Mouse (Mus musculus) retina, postnatal 1 day (tissue): ENCODE data around the gene Nfatc2.

ENCODE experiments used
- DNase-seq: peaks from one replicate; pipeline ENCODE4 v3.0.0-alpha.2; 2012

Gene Nfatc2

DNA sequence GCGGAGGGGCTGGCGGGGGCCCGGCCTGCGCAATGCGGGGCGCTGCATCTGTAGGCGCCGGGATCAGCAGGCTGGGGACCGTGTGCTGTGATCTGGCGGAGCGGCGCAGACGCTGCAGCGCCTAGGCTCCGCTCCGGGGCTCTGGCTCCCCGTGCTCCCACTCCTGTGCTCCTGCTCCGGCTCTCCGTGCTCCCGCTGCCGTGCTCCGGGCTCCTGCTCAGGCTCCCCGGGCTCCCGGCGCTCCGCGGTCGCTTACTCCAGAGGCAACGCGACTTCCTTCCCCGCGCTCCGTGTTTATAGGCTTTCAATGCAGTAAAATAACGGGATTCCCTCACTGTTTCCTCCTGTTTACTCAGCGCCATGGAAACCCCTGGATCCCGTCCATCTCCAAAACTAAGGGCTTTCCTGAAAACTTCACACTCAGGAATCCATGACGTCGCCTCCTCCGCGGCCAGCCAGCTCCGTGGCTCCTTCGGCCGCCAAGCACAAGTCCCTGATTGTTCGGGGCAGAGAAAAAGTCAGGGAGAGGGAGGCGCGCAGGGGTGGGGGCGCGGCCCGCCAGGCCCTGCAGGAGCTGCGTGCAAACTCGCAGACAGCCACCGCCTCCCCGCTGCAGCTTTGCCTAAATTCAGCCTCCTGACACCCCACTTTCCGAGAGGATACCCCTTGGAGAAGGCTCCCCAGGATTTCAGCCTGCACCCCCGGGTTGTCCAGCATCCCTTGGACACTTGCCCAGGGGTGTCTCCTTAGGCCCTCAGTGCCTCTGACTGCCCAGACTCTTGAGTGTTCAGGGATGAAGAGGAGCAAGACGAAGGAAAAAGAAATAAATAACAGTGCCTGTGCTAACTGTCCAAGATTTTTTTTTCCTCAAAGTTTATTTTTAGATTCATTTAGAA is at the start of gene Nfatc2:
Gene Nfatc2 (minus strand): TSS at position 167 of the 896 bp plus-strand sequence.
- DNase-seq = peak; percentile 78

DNA sequence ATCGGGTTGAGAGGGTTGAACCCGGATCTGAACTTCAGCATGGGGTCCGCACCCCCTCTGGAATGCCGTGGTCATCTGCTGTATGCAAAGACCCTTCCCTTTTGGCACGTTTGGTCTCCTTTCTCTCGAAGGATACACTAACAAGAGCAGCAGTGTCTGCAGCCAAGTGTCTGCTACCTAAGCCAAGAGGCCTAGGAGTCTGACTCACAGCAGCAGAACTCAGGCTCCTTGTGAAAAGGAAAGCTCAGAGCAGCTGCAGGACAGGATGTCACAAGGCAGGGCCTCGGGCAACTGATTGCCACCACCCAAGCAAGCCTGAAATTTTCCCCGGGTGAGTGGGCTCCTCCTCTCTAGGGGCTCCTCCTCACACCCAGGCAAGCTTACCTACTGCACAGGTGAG is 46.7 kb upstream of the Nfatc2 start:
- DNase-seq = no peak

DNA sequence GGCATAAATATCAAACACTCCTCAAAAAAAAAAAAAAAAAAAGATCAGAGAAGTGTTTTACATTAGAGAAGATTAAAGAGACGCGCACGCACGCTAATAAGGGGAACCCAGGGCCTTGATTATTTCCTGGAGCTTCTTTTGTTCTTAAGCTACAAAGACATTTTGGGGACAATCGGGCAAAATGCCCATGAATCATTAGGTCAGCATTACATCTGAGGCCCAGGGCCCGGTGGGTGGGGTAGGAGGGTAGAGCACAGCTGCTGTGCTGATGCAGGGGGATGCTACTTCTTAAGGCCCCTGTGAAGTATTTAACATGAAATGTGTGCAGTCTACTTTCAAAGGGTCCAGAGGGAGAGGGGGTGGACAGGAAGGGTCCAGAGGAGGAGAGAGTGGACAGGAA is 43.4 kb upstream of the Nfatc2 start:
- DNase-seq = peak; percentile 51

DNA sequence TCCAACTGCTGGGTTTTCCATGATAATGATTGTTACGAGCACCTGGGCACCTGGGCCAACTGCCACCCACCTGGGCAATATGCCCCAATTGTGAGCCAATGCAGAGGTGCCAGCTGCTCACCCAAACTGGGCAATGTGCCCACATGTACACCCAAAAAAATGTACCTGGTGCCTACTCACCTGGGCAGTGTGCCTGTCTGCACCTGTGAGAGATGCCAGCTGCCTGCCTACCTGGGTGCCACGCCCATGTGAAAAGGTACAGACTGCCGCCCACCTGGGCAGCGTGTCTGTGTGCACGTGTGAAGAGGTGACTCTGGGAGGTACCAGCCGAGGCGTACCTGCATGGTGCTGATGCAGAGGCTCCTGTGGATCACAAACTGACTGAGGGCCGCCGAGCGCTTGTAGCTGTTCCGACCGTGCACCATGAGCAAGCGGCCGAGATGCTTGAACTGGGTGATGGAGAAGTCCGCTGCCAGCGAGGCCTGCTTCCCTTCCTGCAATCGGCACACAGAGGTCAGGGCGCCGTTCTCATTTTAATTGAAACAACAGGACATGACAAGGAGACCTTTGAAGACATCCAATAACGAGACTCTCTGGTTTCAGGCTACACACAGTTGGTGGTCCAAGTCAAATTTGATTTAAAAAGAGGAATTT is 42.2 kb upstream of the Nfatc2 start:
- DNase-seq = peak; percentile 21

DNA sequence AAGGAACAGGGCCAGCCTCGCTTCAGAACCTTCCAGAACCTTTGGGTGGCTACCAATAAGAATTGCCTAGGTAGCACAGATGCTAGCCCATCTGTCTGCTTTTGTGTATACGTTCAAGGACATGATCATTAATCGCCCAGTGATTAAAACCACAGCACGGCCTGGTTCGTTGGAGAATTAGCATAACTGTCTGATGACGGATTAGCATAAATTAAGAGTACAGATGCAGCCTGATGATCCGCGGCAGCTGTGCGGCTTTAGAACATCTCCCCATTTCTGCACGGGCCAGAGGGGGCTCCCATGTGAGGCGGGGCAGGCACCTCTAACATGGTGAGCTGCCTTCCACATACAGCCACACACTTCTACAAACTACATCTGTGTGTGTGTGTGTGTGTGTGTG is 40.7 kb upstream of the Nfatc2 start:
- peak; percentile 83 for DNase-seq

DNA sequence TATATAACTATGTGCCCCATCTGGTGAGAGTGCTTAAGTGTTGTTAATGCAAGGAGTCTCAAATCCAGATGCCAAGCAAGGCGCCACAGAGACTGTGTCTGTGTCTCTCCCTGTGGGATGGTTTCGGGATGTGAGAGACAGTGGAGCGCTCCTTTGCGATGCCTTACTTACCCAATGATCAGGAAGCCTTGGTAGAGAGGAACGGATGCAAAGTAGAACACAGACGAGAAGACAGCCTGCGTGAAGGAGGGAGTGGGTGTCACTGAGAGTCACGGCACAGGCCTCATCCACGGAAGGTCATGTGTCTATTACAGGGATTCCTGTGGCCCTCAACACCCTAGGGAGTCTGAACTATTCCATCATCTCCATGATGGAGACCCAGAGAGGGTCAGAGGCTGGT is 39.0 kb upstream of the Nfatc2 start:
- no peak for DNase-seq

DNA sequence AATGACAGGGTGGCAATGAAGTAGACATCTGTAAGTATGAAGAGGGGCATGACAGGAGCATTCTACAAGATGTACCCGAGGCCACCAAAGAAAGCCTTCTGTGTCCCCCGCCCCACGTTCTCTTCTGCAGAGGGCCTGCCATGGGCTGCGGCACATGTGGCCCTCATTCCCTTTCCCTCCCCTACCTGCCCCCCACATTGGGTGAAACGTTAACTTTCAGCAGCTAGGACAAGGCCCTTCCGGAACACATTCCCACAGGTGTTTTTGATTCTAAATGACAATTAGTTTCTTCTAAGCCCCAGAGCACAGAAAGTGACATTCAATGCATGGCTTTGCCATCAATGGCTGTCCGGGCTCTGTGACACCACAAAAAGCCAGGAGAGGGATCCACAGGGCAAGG is 33.4 kb upstream of the Nfatc2 start:
- DNase-seq = no peak

DNA sequence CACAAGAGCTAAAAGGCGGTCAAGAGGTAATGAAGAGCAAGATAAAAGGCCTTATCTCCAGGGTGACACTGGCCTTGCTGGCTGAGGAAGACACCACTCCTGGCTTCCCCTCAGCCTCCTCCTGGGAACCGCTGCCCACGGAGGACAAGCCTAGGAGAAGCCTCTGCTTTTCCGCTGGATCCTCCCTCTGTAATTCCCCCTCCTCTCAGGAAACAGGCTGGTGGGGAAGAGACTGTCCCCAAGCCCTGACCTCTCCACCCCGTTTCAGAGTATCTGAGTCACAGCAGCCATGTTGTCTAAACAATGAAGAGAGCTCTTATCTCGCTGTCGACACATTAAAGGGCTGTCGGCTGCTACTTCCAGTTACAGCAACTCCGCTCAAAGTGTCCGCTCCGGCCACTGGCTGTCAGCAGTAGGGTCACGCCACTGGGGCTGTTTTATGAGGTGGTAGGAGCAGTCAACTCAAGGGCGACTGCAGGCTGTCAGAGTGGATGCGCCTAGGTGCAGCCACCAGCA is 31.9 kb upstream of the Nfatc2 start:
- DNase-seq = no peak

DNA sequence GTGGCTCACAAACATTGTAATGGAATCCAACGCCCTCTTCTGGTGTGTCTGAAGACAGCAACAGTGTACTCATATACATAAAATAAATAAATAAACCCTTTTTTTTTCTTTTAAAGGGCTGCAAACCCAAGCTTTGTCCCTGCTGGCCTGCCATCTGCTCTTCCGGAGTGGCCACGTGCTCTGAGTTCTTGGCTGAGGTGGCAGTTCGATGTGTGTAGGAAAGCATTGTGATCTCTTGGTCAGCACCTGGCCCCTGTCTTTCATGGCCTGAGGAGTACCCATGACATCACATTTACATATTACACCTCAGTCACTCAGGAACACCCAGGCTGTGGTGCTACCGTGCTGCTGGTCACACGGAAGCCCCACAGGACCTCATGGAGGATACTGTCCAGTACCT is 31.1 kb upstream of the Nfatc2 start:
- no peak for DNase-seq

DNA sequence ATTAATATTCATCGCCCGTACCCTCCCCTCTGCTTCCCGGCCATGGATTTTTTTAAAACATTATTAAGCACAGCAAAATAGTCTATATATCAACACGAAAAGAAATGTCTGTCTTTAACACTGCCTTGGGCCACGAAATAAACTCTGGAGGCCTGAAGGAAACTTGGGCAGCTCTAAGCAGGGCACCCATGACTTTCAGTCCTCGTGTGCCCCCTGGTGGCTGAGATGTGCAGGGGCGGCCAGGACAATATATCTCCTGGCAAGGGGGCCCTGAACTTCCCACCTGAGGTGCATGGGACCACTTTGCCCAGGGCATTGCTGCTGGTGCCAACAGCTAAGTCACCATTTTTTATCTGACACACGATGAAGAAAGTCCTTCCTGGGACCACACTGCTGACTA is 27.3 kb upstream of the Nfatc2 start:
- peak; percentile 75 for DNase-seq

DNA sequence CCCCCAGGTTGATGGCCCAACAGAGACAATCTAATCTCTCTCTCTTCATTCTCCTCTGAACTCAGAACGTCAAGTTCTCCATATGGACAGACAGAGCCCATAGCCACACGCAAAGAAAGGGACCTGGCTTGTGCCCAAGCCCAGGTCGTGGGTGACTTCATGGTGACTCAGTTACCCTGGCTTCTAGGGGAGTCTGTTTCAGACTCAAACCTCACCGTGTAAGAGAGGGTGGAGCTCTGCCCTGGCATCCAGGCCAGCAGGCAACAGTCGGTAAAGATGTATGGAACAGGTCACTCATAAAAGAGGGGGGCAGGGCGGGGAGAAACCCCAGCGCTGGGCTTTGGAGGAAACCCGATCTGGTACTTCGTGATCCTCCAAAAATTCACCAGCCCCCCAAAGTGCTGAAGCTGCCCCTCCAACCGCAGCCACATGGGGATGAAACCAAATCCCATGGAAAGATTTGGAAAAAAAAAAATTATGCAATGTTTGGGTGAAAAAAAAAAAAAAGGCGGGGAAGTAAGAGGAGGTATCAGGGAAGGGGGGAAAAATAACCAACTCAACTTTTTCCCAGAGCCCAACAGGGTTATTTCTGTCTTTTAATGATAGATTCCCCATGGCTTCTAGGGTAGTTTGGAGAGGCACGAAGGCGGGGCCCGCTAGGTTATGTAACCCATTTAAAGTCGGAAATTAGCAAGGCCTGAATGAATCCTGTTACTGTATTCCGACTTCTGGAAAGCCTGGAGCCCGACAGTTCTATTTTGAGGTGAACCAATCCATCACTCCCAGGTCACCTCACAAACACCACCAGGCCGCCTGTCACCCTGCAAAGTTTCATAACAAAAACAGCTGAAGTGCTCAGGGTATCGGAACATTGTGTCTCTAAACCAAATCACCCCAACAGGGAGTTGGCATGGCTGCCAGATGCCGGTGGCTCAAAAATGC is 26.6 kb upstream of the Nfatc2 start:
- no peak for DNase-seq

DNA sequence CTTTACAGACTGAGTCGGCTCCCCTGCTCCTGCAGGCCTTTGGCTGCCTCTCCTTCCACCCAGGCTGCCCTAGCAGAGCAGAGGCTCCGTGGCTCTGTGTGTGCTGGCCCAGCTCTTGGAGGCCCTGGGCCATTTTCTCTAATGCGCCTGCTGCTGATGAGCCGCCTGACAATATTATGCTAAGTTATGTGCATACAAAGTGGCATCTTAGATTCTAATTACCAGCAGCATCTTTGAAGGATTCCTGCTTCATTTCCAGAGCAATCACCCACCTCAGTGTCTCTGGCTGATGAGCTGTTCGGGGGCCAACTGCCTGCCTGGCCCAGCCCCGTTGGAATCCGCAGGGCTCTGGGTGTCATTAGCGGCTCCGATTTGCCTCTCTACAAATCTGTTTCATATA is 24.9 kb upstream of the Nfatc2 start:
- DNase-seq = peak; percentile 34

DNA sequence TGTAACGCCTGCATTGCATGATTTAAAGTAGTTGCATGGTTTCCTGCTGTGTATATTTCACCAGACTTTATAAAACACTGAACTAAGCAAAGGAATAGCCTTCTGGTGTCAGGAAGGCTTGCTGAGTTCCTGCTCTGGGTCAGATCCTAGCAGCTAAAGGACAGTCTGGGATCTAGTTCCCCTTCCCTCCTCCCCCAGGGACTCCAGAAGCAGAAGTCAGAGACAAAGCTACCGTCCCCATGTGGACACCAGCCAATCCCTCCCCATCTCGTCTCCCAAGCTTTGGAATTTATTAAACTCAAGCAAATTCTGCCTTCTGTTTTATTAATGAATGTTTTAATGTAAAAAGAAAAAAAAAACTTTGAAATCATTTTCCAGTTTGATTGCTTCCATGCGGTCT is 23.6 kb upstream of the Nfatc2 start:
- DNase-seq = no peak

DNA sequence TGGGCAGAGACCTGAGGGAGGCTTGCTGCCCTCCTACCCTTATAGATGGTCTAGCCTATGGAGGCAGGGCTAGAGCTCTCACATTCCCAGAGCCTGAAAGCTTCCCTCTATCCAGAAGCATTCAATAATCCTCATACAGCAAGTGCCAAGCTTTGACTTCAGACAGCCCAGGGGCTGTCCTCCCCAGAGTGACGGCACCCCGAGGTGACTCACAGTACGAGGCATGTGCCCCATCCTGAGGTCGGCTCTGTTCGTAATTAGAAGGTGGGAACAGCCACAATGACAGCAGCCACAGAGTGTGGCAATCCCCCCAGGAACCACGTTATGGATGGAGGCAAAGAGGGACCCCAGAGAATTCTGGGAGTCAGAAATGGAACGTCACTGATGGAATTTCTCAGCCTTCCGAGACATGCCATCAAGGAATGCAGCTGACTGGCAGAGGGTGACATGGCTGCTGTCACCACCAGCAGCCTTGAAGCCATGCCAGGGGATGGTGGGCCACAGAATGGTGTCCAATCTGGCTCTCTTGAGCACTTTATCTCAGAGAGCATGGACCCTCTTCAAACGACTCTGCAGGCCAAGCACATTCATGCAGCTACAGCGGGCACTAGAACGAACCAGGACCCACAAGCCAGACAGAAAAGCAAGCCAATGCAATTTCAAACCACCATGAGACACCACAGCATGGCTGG is 19.8 kb upstream of the Nfatc2 start:
- no peak for DNase-seq

DNA sequence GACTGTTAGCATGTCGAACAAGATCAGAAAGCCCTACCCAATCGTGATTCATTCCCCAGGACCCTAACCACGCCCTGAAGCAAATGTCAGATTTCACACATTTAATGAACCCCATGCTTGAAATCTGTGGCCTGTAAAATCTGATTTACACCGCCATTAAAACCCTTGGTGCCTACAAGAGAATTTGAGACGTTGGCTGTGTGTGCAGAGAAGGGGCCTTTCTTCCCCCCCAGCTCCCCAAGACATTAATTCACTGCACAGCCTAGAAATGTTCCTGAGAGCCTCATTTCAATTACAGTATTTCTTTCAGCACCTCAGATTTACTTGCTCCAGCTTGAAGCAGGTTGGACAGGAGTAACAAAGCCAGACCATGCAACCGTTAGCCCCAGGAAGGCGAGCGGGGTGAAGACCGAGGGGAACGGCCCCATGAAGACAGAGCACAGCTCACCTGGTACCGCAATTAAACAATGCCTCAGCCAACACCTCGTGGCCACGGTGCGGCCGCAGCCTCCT is 16.8 kb upstream of the Nfatc2 start:
- DNase-seq = no peak

DNA sequence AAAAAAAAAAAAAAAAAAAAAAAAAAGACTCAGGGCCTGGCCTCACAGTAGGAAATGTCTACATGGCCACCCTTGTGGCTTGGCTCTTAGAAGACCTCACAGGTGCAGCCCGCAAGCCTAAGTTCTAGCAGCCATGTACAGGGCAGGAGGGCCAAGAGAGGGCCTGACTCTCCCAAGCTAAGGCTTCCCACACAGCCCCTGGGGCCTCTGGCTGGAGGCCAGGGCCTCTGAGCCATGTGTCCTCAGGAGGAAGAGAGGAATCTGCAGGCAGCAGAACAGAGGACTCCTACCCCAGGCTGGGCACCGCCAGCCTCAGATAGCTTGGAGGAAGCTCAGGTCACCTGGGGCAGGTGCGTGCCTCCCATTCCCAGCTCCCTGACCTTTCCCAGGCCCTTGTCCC is 13.7 kb upstream of the Nfatc2 start:
- DNase-seq = no peak

DNA sequence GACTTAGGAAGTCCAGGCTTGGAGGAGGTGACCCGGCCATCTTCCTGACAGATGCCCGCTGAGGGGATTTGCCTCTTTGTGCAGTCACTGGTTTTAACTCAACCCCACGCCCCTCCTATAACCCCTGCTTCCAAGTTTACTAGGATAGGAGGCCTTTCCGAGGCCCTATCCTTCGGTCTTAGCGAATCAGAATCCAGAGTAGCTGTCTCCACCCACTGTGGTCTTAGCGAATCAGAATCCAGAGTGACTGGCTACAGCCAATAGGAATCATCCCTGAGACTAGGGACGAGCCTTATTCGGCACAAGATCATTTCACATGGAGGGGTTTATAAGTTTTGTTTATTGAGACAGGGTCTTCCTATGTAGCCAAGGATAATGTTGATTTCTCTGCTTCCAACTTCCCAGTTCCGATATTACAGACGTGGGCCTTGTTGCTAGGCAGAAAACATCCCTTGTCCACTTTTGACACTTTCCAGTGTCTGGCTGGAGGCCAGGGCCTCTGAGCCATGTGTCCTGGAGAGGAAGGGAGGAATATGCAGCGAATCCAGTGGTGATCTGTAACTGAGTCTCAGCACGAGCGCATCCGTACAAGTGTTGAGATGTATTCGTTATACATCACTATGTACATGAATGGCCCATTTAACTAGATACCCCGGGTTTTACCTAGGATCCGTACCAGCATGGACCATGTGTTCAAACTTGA is 12.9 kb upstream of the Nfatc2 start:
- DNase-seq = peak; percentile 68

DNA sequence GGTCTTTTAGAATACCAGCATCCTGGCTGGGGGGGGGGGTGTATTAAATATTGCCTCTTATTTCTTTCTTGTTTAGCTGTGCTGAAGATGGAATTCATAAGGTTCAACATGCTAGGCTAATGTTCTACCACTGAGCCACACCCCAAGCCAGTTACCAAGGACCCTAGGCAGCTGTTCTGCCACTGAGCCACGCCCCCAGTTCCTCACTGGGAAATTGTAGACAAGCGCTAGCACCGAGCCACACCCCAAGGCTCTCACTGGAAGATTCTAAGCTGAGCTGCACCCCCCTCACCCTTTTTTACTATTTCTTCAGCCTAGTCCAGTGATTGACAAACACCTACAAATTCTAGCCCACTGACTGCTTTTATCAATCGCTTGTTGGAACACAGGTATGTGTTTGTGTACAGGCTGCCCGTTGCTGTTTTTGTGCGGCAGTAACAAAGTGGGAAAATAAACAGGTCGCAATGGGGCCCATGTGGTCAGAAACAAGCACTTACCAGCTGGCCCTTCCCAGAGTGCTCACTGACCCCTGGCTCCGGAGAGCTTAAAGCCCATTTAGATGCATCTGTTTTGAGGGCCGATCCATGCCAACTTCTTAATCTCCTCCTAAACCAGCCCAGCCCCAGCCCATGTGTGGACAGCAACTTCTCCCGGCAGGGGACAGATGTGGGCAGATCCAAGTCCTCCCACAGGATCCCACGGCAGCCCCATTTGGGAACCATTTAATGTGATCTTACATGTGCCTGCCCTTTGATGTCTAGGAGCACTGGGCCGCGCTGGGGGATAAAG is 11.8 kb upstream of the Nfatc2 start:
- peak; percentile 75 for DNase-seq

DNA sequence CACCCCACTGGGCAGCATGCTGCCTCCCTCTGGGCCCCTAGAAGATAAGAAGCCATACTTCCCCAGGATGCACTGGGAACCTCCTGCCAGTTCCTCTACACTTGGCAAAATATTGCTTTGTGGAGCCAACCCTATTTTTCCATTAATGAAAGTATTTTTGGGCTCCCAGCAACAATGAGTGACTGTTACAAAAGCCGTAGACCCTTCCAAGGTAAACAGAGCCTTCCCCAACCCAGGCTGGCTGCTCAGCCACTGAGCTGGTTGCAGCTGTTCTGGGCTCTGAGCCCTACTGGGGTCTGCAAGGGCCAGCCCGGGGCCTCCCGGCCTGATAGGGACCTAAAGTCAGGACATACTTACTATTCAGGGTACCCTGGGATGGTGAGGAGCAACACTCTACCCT is 9.5 kb upstream of the Nfatc2 start:
- DNase-seq = no peak

DNA sequence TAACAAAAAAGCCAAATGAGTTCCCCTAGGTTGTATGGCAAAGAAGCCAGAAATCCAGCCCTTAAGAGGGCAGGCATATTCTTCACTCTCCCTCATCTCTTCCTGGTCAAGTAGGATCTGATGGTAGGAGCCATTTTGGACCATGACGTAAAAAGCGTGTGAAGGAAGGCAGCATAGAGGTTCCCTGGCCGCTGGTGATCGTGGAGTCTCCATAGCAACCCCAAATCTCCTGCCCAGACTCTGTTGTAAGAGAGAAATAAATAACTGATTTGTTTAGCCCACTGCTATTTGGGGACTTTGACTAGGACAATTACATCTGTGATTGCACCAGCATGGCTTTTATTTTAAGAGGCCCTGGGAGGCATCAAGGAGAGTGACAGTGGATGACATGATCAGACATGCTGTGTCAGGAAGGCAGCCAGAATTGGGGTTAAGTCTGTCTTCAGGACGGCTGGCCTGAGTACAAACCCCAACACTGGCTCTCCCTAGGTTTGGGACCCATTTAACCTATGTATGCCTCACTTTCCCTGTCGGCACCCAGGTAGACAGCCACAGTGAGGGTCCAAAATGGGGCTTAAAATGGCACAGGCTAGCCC is 8.3 kb upstream of the Nfatc2 start:
- no peak for DNase-seq
